Mouse (Mus musculus) liver, postnatal 0 days (tissue): ENCODE results near the gene Ifna14. TPM values are rescaled to one million over a fixed set of nuclear protein-coding genes. Genes with fewer than 3 reads are reported as not detected.

ENCODE experiments used
- ATAC-seq: fragments of 200-750 bp; cut with Nextera tagmentation; 2 replicates; pipeline ENCODE4 v1.8.0; 2017; ENCODE audit warnings: mild to moderate bottlenecking, moderate library complexity
- DNase-seq: peaks from one replicate; pipeline ENCODE4 v3.0.0-alpha.2; 2016
- H3K27ac ChIP-seq: fragments of 300-500 bp; sonication (generic); 2 replicates; pipeline ENCODE4 v1.5.1; 2014; ENCODE audit warnings: antibody characterized with exemption, moderate library complexity, mild to moderate bottlenecking, low read depth
- H3K27me3 ChIP-seq: fragments of 300-500 bp; sonication (generic); 2 replicates; pipeline ENCODE4 v1.6.1; 2014; ENCODE audit warnings: low read length, control low read depth, mixed read lengths; ENCODE audit not compliant: insufficient read depth
- H3K36me3 ChIP-seq: fragments of 300-500 bp; sonication (generic); replicated peaks from 2 replicates; pipeline ENCODE4 v1.6.1; 2014; ENCODE audit warnings: mild to moderate bottlenecking, control low read depth, low read length, moderate library complexity, mixed read lengths; ENCODE audit not compliant: insufficient read depth
- H3K4me1 ChIP-seq: fragments of 300-500 bp; sonication (generic); 2 replicates; pipeline ENCODE4 v1.6.1; 2014; ENCODE audit warnings: antibody characterized with exemption, mild to moderate bottlenecking, control low read depth; ENCODE audit not compliant: insufficient read depth
- H3K4me2 ChIP-seq: fragments of 300-500 bp; sonication (generic); 2 replicates; pipeline ENCODE4 v1.6.1; 2014; ENCODE audit warnings: low read depth, mild to moderate bottlenecking, low read length, moderate library complexity, mixed read lengths
- H3K4me3 ChIP-seq: fragments of 300-500 bp; sonication (generic); 2 replicates; pipeline ENCODE4 v1.5.1; 2014; ENCODE audit warnings: low read depth, low read length
- H3K9ac ChIP-seq: fragments of 300-500 bp; sonication (generic); replicated peaks from 2 replicates; pipeline ENCODE4 v1.6.1; 2014; ENCODE audit warnings: mild to moderate bottlenecking, moderate library complexity
- H3K9me3 ChIP-seq: fragments of 300-500 bp; sonication (generic); 2 replicates; pipeline ENCODE4 v1.6.1; 2016; ENCODE audit warnings: mild to moderate bottlenecking, control low read depth, low read length, mixed read lengths
- CTCF ChIP-seq: sonication (generic); IDR thresholded peaks from 2 replicates; pipeline ENCODE4 v1.5.1; 2016; ENCODE audit warnings: antibody characterized with exemption, low read depth
- EP300 ChIP-seq: IDR thresholded peaks from 2 replicates; pipeline ENCODE4 v1.6.1; 2016; ENCODE audit warnings: antibody characterized with exemption, low read depth, mild to moderate bottlenecking
- WGBS: fragments of 180-500 bp; shearing (Covaris S2); extraction: QIAGEN DNeasy Blood & Tissue Kit; methylation state at CpG from one replicate; pipeline ENCODE4 v1.1.7; 2014; ENCODE audit not compliant: insufficient replicate concordance; 5-methylcytosine and 5-hydroxymethylcytosine counted together
- polyA plus RNA-seq: library from polyadenylated mRNA; unstranded; fragments of >200 nt; fragmentation: Nextera tagmentation; extraction: Ambion mirVana; gene quantifications from 2 replicates; pipeline ENCODE4 v1.2.1, GENCODE M21; 2015

Ifna14 gene
- polyA plus RNA-seq, 1 experiment from 2014 or later: not detected

- WGBS: 80% methylated on average over 1 of the region's 1 CpGs
- ATAC-seq (no peak), DNase-seq (no peak)
- no peaks in the 10 kb centered on the region for H3K36me3 ChIP-seq
- H3K9ac ChIP-seq: no peak overlapping the region
- no peak overlapping the region for H3K27ac ChIP-seq
- no peak overlapping the region for H3K4me2 ChIP-seq
- H3K27me3 ChIP-seq: no peaks in the 10 kb centered on the region
- H3K4me3 ChIP-seq: no peak overlapping the region
- TF ChIP-seq EP300: no peak
- peaks cover 4% of the 10 kb centered on the region; the same call in 1 of the 2 replicates for H3K4me1 ChIP-seq
- H3K9me3 ChIP-seq: no peaks in the 10 kb centered on the region
These were observed 23.6 kb downstream of the Ifna14 start for GRCm38 (mm10) chr4:88547986-88548385.

- Histone ChIP-seq H3K27ac (no peak overlapping the region), H3K36me3 (no peaks in the 10 kb centered on the region), H3K4me3 (no peak overlapping the region), H3K9ac (no peak overlapping the region), H3K9me3 (no peaks in the 10 kb centered on the region), H3K4me1 (no peaks in the 10 kb centered on the region), H3K27me3 (no peaks in the 10 kb centered on the region), H3K4me2 (no peak overlapping the region)
- TF ChIP-seq EP300: no peak
- peak; percentile 93 for TF ChIP-seq CTCF
- WGBS: 48% methylated on average over 2 of the region's 2 CpGs
- DNase-seq: no peak
- peak; percentile 44; the same call in 1 of the 2 replicates for ATAC-seq
These were observed 27.9 kb downstream of the Ifna14 start for GRCm38 (mm10) chr4:88543649-88544234.

- H3K27ac ChIP-seq: peak overlapping the region; percentile 83
- H3K4me2 ChIP-seq: peak overlapping the region; percentile 63
- H3K4me3 ChIP-seq: peak overlapping the region; percentile 17; the same call in 1 of the 2 replicates
- ATAC-seq (peak; percentile 75), DNase-seq (peak; percentile 29)
- H3K36me3 ChIP-seq: no peaks in the 10 kb centered on the region
- no peaks in the 10 kb centered on the region for H3K9me3 ChIP-seq
- H3K9ac ChIP-seq: 0 out of 2 replicates have a peak overlapping the region, but pooled peaks have one; percentile 35
- WGBS: 11% methylated on average over 12 of the region's 12 CpGs
- no peaks in the 10 kb centered on the region for H3K27me3 ChIP-seq
- H3K4me1 ChIP-seq: peaks cover 8% of the 10 kb centered on the region
- TF ChIP-seq CTCF (no peak), EP300 (peak; percentile 69; the same call in 1 of the 2 replicates)
These were observed 34.3 kb downstream of the Ifna14 start for GRCm38 (mm10) chr4:88537328-88537727.

- Histone ChIP-seq H3K36me3 (no peaks in the 10 kb centered on the region), H3K4me1 (peaks cover 8% of the 10 kb centered on the region), H3K4me2 (no peak overlapping the region), H3K27me3 (no peaks in the 10 kb centered on the region), H3K9me3 (no peaks in the 10 kb centered on the region), H3K9ac (no peak overlapping the region), H3K27ac (peak overlapping the region; percentile 83; the same call in 1 of the 2 replicates), H3K4me3 (no peak overlapping the region)
- TF ChIP-seq CTCF (no peak), EP300 (no peak)
- 69% methylated on average over 7 of the region's 7 CpGs for WGBS
- DNase-seq (no peak), ATAC-seq (no peak)
These were observed 35.0 kb downstream of the Ifna14 start for GRCm38 (mm10) chr4:88536640-88537039.

GRCm38 (mm10) chr4:88535742-88536141, 35.9 kb downstream of the Ifna14 start:
- Histone ChIP-seq H3K36me3 (no peaks in the 10 kb centered on the region), H3K9ac (no peak overlapping the region), H3K9me3 (no peaks in the 10 kb centered on the region), H3K4me3 (no peak overlapping the region), H3K4me1 (peaks cover 8% of the 10 kb centered on the region), H3K4me2 (no peak overlapping the region), H3K27ac (peak overlapping the region; percentile 23; the same call in 1 of the 2 replicates), H3K27me3 (no peaks in the 10 kb centered on the region)
- 36% methylated on average over 1 of the region's 1 CpGs for WGBS
- DNase-seq (peak; percentile 36), ATAC-seq (peak; percentile 84)
- TF ChIP-seq CTCF: no peak
- peak; percentile 84 for TF ChIP-seq EP300

GRCm38 (mm10) chr4:88534903-88535302, 36.7 kb downstream of the Ifna14 start:
- WGBS: 79% methylated on average over 1 of the region's 1 CpGs
- H3K27ac ChIP-seq: 0 out of 2 replicates have a peak overlapping the region, but pooled peaks have one; percentile 16

More at GRCm38 (mm10) chr4:88534903-88535302, 36.7 kb downstream of the Ifna14 start:
- no peaks in the 10 kb centered on the region for H3K9me3 ChIP-seq
- DNase-seq (no peak), ATAC-seq (no peak)
- no peak overlapping the region for H3K4me2 ChIP-seq
- no peak for TF ChIP-seq EP300
- TF ChIP-seq CTCF: no peak
- H3K27me3 ChIP-seq: no peaks in the 10 kb centered on the region
- H3K4me1 ChIP-seq: peaks cover 8% of the 10 kb centered on the region
- no peak overlapping the region for H3K4me3 ChIP-seq
- no peaks in the 10 kb centered on the region for H3K36me3 ChIP-seq
- no peak overlapping the region for H3K9ac ChIP-seq
